Mouse (Mus musculus) C3H10T1/2 (cell line): ENCODE measurements around the gene Pitpnc1. TPM values are rescaled to one million over a fixed set of nuclear protein-coding genes. Genes with fewer than 3 reads are reported as not detected.

Source experiments
- polyA plus RNA-seq, 2 experiments: library from polyadenylated mRNA; unstranded; fragments of >200 nt; fragmentation: generic; extraction: Trizol; gene quantifications; one replicate each; pipeline ENCODE4 v1.2.1; 2012; ENCODE audit warnings: missing spikeins in 2 of 2

Pitpnc1 gene
- polyA plus RNA-seq: 1 to 10 TPM in 1 of 2 experiments, under 1 TPM in 1; 0.46 to 2.9 TPM

DNA sequence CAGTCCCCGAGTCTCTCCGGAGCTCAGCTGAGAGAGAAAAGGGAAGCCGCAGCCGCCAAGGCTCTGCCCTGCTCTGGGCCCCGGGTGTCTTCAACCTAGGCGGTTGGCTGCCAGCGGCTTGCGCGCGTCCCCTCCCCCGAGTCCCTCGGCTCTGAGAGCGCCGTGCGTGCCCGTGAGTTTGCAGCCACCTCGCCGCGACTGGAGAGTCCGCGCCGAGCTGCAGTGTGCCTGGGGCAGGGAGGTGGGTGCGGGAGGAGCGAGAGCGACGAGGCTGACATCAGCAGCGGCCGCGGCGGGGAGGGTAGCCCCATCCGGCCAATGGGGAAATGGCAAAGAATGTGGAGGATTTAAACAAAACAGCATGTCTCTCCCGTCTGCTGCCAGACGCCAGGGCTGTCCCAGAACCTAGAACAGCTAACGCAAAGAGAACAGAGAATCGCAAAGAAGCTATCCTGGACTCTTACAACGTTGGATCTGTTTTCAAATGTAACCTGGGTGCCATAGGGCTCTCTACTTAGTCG lies at the start of gene Pitpnc1:
Gene Pitpnc1, minus strand, starts transcription at position 179 of the 521 bp plus-strand sequence.

DNA sequence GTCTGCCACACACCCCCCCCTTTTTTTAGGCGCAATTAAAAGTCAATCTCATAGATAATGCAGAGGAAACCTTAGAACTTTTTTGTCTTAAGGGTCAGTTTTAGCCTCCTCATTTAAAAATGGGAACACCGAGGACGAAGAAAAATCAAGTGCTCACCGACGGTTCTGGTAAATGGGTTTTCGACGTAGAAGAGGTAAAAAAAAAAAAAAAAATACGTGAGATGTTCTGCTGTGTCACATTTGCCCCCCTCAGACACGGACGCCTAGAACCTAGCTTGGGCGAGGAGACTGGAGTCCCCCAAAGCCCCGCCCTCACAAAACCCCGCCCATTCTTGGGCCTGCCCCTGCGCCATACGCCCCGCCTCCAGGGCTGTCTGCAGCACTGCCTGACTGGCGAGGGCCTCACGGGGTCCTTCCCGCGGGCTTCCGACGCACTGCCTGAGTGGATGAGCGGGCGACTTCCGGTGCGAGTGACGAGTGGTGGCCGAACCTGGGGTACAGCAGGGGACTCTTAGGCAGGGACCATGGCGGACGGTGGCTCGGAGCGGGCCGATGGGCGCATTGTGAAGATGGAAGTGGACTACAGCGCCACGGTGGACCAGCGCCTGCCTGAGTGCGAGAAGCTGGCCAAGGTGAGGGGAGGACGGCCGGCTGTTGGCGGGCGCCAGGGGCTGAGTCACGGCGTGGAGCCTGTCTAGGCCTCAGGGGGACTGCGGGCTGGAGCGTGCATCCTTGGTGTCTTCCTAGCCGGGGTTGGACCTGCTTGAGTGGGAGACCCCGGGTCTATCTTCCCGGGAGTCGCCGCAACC lies 8.8 kb upstream of the Pitpnc1 start, which contains the start of gene Psmd12:
Gene Psmd12, plus strand, starts transcription at position 432 of the 809 bp plus-strand sequence.

DNA sequence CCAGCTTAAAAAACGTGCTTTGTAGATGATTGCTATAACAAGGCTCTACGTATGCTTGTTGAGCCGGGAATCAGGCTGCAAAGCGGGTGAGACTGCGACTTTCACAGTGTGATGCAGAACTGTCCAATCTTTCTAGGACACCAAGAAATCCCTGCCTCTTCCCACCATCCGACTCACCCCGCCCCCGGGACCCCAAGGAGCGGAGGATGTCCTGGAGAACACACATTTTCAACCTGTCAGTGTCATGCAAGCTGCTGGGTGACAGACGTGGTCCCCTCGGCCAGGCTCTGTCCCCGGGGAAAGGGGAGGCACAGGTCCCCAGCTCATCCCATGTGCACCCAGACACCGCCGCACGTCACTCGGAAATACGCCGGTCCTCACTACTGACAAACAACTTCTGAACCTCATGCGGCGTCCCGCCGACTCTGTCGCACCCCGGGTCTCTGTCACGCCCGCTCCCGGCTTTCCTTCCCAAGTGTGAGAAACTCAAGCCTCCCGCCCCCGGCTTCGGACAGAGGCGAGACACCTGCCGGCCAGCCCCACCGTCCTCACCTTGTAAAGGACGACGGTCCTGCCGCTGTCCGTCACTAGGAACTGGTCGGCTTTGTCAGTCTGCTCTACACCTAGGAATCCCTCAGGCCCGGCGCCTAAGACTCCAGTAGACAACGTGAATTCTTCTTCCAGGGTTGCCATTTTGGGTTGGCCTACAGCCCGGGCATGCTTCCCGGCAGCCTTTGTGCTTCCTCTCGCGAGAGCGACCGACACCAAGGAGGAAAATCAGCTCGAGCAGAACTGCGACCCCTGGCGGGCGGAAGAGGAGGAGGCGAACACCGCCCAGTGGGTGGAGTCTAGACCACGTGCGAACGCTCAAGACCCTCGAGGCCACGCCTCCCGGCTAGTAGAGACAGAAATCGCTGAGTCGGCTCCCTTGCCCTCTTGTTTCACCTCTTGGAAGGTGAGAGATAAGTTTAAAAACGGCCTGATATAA lies 281.6 kb downstream of the Pitpnc1 start, which contains the start of gene Nol11:
Gene Nol11, minus strand, starts transcription at position 817 of the 988 bp plus-strand sequence.

Other genes starting within 250 kb of the Pitpnc1 start
- gene Psmd12, start 8.8 kb upstream of the Pitpnc1 start, polyA plus RNA-seq: 10 to 100 TPM; 19.0 to 61.2 TPM
- 10 to 100 TPM in 1 of 2 experiments, 1 to 10 TPM in 1; 6.5 to 18.7 TPM for gene Helz, start 77.2 kb upstream of the Pitpnc1 start, polyA plus RNA-seq
- gene Cacng1, start 245.8 kb upstream of the Pitpnc1 start, polyA plus RNA-seq: not detected